Mouse (Mus musculus) embryonic facial prominence, embryonic 14.5 days (tissue): Measurements from ENCODE around the gene Ptgdr. TPM values are rescaled to one million over a fixed set of nuclear protein-coding genes. Genes with fewer than 3 reads are reported as not detected.
"Not testable (repeated sequence)": the region's sequence is repeated elsewhere in the genome, so short reads cannot be mapped to it uniquely, and the experiment has no call there.

Source experiments
- ATAC-seq: fragments of 200-750 bp; cut with Nextera tagmentation; 2 replicates; pipeline ENCODE4 v1.8.0; 2017; ENCODE audit warnings: low read depth, moderate number of reproducible peaks, moderate TSS enrichment
- DNase-seq: peaks from one replicate; pipeline ENCODE4 v3.0.0-alpha.2; 2015; ENCODE audit warnings: low spot score
- H3K27ac ChIP-seq: fragments of 300-500 bp; sonication (generic); replicated peaks from 2 replicates; pipeline ENCODE4 v1.5.1; 2014; ENCODE audit warnings: low read depth, mild to moderate bottlenecking, low read length, moderate library complexity
- H3K27me3 ChIP-seq: fragments of 300-500 bp; sonication (generic); replicated peaks from 2 replicates; pipeline ENCODE4 v1.6.1; 2014; ENCODE audit warnings: low read length; ENCODE audit not compliant: control insufficient read depth, insufficient read depth
- H3K36me3 ChIP-seq: fragments of 300-500 bp; sonication (generic); 2 replicates; pipeline ENCODE4 v1.6.1; 2014; ENCODE audit warnings: low read length, mixed read lengths; ENCODE audit not compliant: control insufficient read depth, insufficient read depth
- H3K4me1 ChIP-seq: fragments of 300-500 bp; sonication (generic); 2 replicates; pipeline ENCODE4 v1.6.1; 2014; ENCODE audit warnings: antibody characterized with exemption, low read length; ENCODE audit not compliant: control insufficient read depth, insufficient read depth
- H3K4me2 ChIP-seq: fragments of 300-500 bp; sonication (generic); 2 replicates; pipeline ENCODE4 v1.6.1; 2014; ENCODE audit warnings: low read depth, mild to moderate bottlenecking, low read length, moderate library complexity, mixed read lengths
- H3K4me3 ChIP-seq: fragments of 300-500 bp; sonication (generic); 2 replicates; pipeline ENCODE4 v1.5.1; 2014; ENCODE audit warnings: low read depth, mild to moderate bottlenecking, low read length
- H3K9ac ChIP-seq: fragments of 300-500 bp; sonication (generic); 2 replicates; pipeline ENCODE4 v1.6.1; 2014; ENCODE audit warnings: low read depth, mild to moderate bottlenecking, low read length, moderate library complexity, mixed read lengths
- H3K9me3 ChIP-seq: fragments of 300-500 bp; sonication (generic); 2 replicates; pipeline ENCODE4 v1.6.1; 2016; ENCODE audit warnings: low read length; ENCODE audit not compliant: control insufficient read depth
- WGBS: fragments of 180-500 bp; shearing (Covaris S2); extraction: QIAGEN DNeasy Blood & Tissue Kit; methylation state at CpG from one replicate; pipeline ENCODE4 v1.1.7; 2014; 5-methylcytosine and 5-hydroxymethylcytosine counted together
- polyA plus RNA-seq: library from polyadenylated mRNA; unstranded; fragments of >200 nt; fragmentation: Nextera tagmentation; extraction: Ambion mirVana; gene quantifications from 2 replicates; pipeline ENCODE4 v1.2.1, GENCODE M21; 2014

Ptgdr gene
- polyA plus RNA-seq = 0.81 and 0.97 TPM in 2 replicates

GRCm38 (mm10) chr14:44858868-44859613 lies at the start of gene Ptgdr:
Gene Ptgdr, minus strand, starts transcription at chr14:44859375.
- peak within 1 kb of the TSS; percentile 37 for H3K9ac ChIP-seq

GRCm38 (mm10) chr14:44907774-44908173 lies 48.6 kb upstream of the Ptgdr start:
- no peaks in the 10 kb centered on the region for H3K9me3 ChIP-seq
- H3K36me3 ChIP-seq = no peaks in the 10 kb centered on the region
- DNase-seq (no peak), ATAC-seq (no peak)
- no peak overlapping the region for H3K9ac ChIP-seq
- no peak overlapping the region for H3K27ac ChIP-seq
- WGBS = 85% methylated on average over 5 of the region's 5 CpGs
- H3K4me2 ChIP-seq = no peak overlapping the region
- H3K4me1 ChIP-seq = no peaks in the 10 kb centered on the region
- no peak overlapping the region for H3K4me3 ChIP-seq
- H3K27me3 ChIP-seq = no peaks in the 10 kb centered on the region

More at GRCm38 (mm10) chr14:44858868-44859613, at the start of gene Ptgdr:
- Histone ChIP-seq H3K4me3 (peak within 1 kb of the TSS; percentile 37), H3K27me3 (peaks cover 29% of the 10 kb centered on the region), H3K4me1 (0 out of 2 replicates have a peak, but pooled peaks cover 3% of the 10 kb centered on the region), H3K36me3 (no peaks in the 10 kb centered on the region), H3K9me3 (no peaks in the 10 kb centered on the region), H3K4me2 (peak within 1 kb of the TSS; percentile 58), H3K27ac (no peak within 1 kb of the TSS)
- ATAC-seq (peak; percentile 48; the same call in 1 of the 2 replicates), DNase-seq (no peak)
- WGBS = 1% methylated on average over 32 of the region's 32 CpGs

- no peaks in the 10 kb centered on the region for H3K36me3 ChIP-seq
- H3K9me3 ChIP-seq = no peaks in the 10 kb centered on the region
- H3K9ac ChIP-seq = no peak overlapping the region
- 81% methylated on average over 4 of the region's 4 CpGs for WGBS
- no peak overlapping the region for H3K27ac ChIP-seq
- no peak for DNase-seq
- no peak overlapping the region for H3K4me2 ChIP-seq
- H3K4me3 ChIP-seq = no peak overlapping the region
- no peaks in the 10 kb centered on the region for H3K27me3 ChIP-seq
- no peak for ATAC-seq
- H3K4me1 ChIP-seq = no peaks in the 10 kb centered on the region
These were observed 45.0 kb upstream of the Ptgdr start for GRCm38 (mm10) chr14:44904199-44904598.

DNA sequence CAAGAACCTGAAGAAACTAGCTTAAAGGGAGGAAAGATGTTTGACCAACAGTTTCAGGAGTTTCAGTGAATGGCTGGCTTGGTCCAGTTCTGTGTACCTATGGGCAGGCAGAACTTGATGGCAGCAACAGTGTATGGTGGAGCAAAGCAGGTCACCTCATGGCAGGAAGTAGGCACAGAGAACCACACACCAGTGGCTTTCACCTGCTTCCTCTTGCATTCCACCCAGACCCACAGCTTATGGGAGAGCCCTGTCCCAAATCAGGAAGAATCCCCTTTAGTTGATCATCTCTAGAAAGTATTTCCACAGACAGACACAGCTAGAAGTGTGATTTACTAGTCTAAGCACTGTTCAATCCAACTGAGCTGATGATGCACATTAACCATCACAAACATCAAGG lies 42.6 kb upstream of the Ptgdr start:
- not testable (repeated sequence) for H3K9me3 ChIP-seq, H3K36me3 ChIP-seq, H3K4me3 ChIP-seq, H3K27me3 ChIP-seq, DNase-seq, H3K27ac ChIP-seq, H3K4me1 ChIP-seq, ATAC-seq, H3K9ac ChIP-seq, H3K4me2 ChIP-seq

DNA sequence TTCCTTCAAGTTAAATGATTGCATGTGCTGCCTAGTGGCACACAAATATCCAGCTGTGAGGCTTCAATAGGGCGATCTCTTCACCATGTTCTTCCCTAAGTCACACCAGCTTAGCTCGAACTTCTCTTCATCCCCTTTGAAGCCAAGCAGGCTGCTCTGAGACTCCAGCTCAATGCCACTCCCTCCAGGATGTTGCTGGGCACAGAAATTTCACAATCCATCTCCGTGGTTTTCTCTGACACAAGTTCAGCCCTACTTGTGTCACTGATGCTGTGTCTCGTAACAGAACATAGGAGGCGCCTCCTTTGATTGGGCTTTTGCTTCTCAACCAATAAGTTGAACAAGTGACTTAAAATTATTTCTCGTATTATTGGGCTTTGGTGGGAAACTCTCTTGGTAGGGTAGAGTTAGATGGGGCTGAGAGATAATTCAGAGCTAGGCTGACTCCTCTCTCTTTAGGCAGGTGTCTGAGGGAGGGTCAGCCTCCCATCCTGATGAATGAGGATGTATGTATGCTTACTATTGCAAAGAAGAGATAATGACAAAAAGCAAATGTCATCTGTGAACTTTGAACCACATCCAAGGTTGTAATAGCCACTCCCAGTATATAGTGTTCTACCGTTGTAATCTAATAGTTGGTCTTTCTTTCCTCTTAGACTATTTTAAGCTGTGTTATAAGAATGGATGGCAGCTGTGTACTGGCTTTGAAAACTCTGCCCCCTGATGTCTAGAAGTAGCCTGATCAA lies 32.4 kb upstream of the Ptgdr start:
- 76% methylated on average over 7 of the region's 7 CpGs for WGBS
- H3K27ac ChIP-seq = no peak overlapping the region
- no peaks in the 10 kb centered on the region for H3K9me3 ChIP-seq
- H3K4me3 ChIP-seq = no peak overlapping the region
- DNase-seq (no peak), ATAC-seq (no peak)
- H3K4me2 ChIP-seq = no peak overlapping the region
- no peak overlapping the region for H3K9ac ChIP-seq
- no peaks in the 10 kb centered on the region for H3K36me3 ChIP-seq
- H3K4me1 ChIP-seq = no peaks in the 10 kb centered on the region
- no peaks in the 10 kb centered on the region for H3K27me3 ChIP-seq

GRCm38 (mm10) chr14:44869686-44870085 lies 10.5 kb upstream of the Ptgdr start:
- Histone ChIP-seq H3K36me3 (no peaks in the 10 kb centered on the region), H3K4me1 (no peaks in the 10 kb centered on the region), H3K4me3 (no peak overlapping the region), H3K27ac (0 out of 2 replicates have a peak overlapping the region, but pooled peaks have one; percentile 12), H3K9me3 (no peaks in the 10 kb centered on the region), H3K9ac (no peak overlapping the region), H3K27me3 (no peaks in the 10 kb centered on the region), H3K4me2 (no peak overlapping the region)
- 58% methylated on average over 6 of the region's 6 CpGs for WGBS
- no peak for ATAC-seq
- peak; percentile 31 for DNase-seq

DNA sequence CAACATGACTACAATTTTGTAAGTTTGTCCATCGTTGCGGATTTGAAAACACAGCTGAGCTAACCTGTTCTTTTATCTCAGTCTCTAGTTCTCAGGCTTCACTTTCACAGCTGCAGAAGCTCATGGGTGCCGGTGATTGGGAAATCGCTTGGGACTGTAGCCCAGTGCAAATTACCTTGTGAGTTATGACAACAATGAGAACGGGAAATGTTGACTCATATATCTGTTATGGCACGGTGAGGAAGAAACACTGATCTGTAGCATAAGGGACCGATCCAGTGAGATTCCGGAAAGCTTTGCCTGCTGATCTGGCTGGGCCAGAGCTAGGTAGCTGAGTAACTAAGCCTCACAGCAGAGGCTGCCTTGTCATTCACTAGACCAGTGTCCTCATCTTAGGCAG lies 6.5 kb upstream of the Ptgdr start:
- Histone ChIP-seq H3K4me2 (no peak overlapping the region), H3K9me3 (no peaks in the 10 kb centered on the region), H3K27ac (no peak overlapping the region), H3K4me3 (no peak overlapping the region), H3K4me1 (0 out of 2 replicates have a peak, but pooled peaks cover 3% of the 10 kb centered on the region), H3K9ac (no peak overlapping the region), H3K27me3 (no peaks in the 10 kb centered on the region), H3K36me3 (no peaks in the 10 kb centered on the region)
- WGBS = 79% methylated on average over 8 of the region's 8 CpGs
- no peak for ATAC-seq
- DNase-seq = no peak

DNA sequence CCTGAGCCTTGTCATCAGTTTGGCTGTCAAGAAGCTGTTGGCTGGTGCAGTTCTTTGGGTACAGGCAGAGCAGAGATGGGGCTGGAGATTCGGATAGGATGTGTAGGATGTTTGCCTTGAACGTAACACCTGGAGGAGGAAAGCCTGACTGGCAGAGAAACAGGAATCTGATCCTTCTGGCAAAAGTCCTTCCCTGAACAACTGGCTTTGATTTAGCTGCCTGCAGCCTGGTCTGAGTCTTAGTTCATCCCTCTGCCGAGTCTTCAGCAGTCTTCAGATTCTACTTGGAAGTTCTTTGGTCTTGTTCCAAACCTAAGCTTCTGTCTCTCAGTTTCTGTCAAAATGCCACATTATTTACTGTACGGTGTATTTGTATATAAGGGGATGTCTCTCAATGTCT lies 3.9 kb upstream of the Ptgdr start:
- peaks cover 21% of the 10 kb centered on the region for H3K27me3 ChIP-seq
- H3K27ac ChIP-seq = no peak overlapping the region
- no peak overlapping the region for H3K4me2 ChIP-seq
- 14% methylated on average over 4 of the region's 4 CpGs for WGBS
- no peaks in the 10 kb centered on the region for H3K36me3 ChIP-seq
- no peak overlapping the region for H3K4me3 ChIP-seq
- no peaks in the 10 kb centered on the region for H3K9me3 ChIP-seq
- ATAC-seq (no peak; the same call in 1 of the 2 replicates), DNase-seq (peak; percentile 76)
- 0 out of 2 replicates have a peak, but pooled peaks cover 3% of the 10 kb centered on the region for H3K4me1 ChIP-seq
- no peak overlapping the region for H3K9ac ChIP-seq
